Mouse (Mus musculus) 416B (cell line): ENCODE data around the gene Mkrn2os.
A peak's percentile ranks its signal among the peaks of the same experiment; 100 is the strongest.

Experiments
- DNase-seq: peaks from one replicate; pipeline ENCODE4 v3.0.0; 2011; ENCODE audit warnings: low read depth

The Mkrn2os gene

GRCm38 (mm10) chr6:115582328-115583115 lies 9.9 kb downstream of the Mkrn2os start:
- DNase-seq: no peak

- DNase-seq: no peak
Measured at GRCm38 (mm10) chr6:115580810-115581209, 11.6 kb downstream of the Mkrn2os start.

- DNase-seq: no peak
Measured at GRCm38 (mm10) chr6:115577941-115578340, 14.4 kb downstream of the Mkrn2os start.

- no peak for DNase-seq
Measured at GRCm38 (mm10) chr6:115577407-115577806, 15.0 kb downstream of the Mkrn2os start.

- peak; percentile 54 for DNase-seq
Measured at GRCm38 (mm10) chr6:115574171-115574570, 18.2 kb downstream of the Mkrn2os start.

GRCm38 (mm10) chr6:115565479-115566045 lies 26.8 kb downstream of the Mkrn2os start:
- no peak for DNase-seq

GRCm38 (mm10) chr6:115559651-115560632 lies 32.4 kb downstream of the Mkrn2os start:
- DNase-seq: no peak

- DNase-seq: no peak
Measured at GRCm38 (mm10) chr6:115558176-115558575, 34.2 kb downstream of the Mkrn2os start.

- no peak for DNase-seq
Measured at GRCm38 (mm10) chr6:115555485-115555884, 36.9 kb downstream of the Mkrn2os start.

- peak; percentile 77 for DNase-seq
Measured at GRCm38 (mm10) chr6:115546276-115546675, 46.1 kb downstream of the Mkrn2os start.

- DNase-seq: peak; percentile 97
Measured at GRCm38 (mm10) chr6:115544442-115544970, 47.9 kb downstream of the Mkrn2os start, which contains the start of gene Tsen2. Tsen2 (plus strand) TSS chr6:115544664.

GRCm38 (mm10) chr6:115542341-115542740 lies 50.0 kb downstream of the Mkrn2os start:
- no peak for DNase-seq

GRCm38 (mm10) chr6:115541676-115542275 lies 50.6 kb downstream of the Mkrn2os start:
- DNase-seq: peak; percentile 93

GRCm38 (mm10) chr6:115538645-115539429 lies 53.5 kb downstream of the Mkrn2os start:
- DNase-seq: peak; percentile 73

- peak; percentile 45 for DNase-seq
Measured at GRCm38 (mm10) chr6:115536169-115536568, 56.2 kb downstream of the Mkrn2os start.

- no peak for DNase-seq
Measured at GRCm38 (mm10) chr6:115534617-115535016, 57.8 kb downstream of the Mkrn2os start.
